Mouse (Mus musculus) lung, postnatal 0 days (tissue): ENCODE measurements at regions not wholly inside any gene's neighbourhood (a gene's known extent, or its start where the extent isn't known, plus 50 kb on each side); places are given as distances from the start of the nearest gene placed in this dataset.

Experiments used
- CTCF ChIP-seq: IDR thresholded peaks from 2 replicates; pipeline ENCODE4 v1.5.1; 2016; ENCODE audit warnings: antibody characterized with exemption, mild to moderate bottlenecking
- EP300 ChIP-seq: IDR thresholded peaks from 2 replicates; pipeline ENCODE4 v1.6.1; 2016; ENCODE audit warnings: antibody characterized with exemption, mild to moderate bottlenecking, control low read depth

DNA sequence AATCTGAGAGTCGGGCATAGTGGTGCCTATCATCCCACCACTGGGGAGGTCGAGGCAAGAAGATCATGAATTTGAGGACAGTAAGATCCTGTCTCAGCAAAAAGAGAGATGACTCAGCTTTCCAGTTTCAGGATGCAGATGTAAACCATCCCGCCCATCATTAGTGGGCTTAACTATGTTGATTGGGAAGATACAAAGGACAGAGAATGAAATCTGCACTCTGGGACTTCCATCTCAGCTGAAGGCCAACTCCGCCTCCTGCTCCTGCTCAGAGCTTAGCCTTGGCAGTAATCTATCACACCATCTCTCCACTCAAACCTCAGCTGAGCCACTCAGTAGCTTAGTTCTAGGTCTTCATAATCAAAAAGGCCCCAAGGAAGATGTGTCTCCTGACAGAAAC is 90.5 kb upstream of the Gadd45a start:
- TF ChIP-seq CTCF: no peak
- TF ChIP-seq EP300: no peak
